Mouse (Mus musculus) liver, adult 2 months (tissue): ENCODE measurements around the gene Slc35e3. TPM values are rescaled to one million over a fixed set of nuclear protein-coding genes. Genes with fewer than 3 reads are reported as not detected.

ENCODE experiments used
- DNase-seq: peaks from one replicate; pipeline ENCODE4 v3.0.0-alpha.2; 2011; ENCODE audit warnings: low read depth, low spot score; ENCODE audit errors: extremely low read depth
- H3K27ac ChIP-seq: fragments of 200-500 bp; replicated peaks from 2 replicates; pipeline ENCODE4 v1.5.1; 2012; ENCODE audit warnings: low read depth, mild to moderate bottlenecking, control low read depth, inconsistent platforms, low read length; ENCODE audit not compliant: insufficient read depth
- H3K27me3 ChIP-seq: fragments of 200-500 bp; 2 replicates; pipeline ENCODE4 v1.6.1; 2012; ENCODE audit warnings: mild to moderate bottlenecking, moderate library complexity, low read length, inconsistent platforms; ENCODE audit not compliant: control insufficient read depth, insufficient read depth
- H3K36me3 ChIP-seq: fragments of 200-500 bp; 2 replicates; pipeline ENCODE4 v1.6.1; 2012; ENCODE audit warnings: low read length, inconsistent platforms; ENCODE audit not compliant: control insufficient read depth, insufficient read depth
- H3K4me1 ChIP-seq: fragments of 200-500 bp; 2 replicates; pipeline ENCODE4 v1.6.1; 2011; ENCODE audit warnings: low read length; ENCODE audit not compliant: control insufficient read depth, insufficient read depth
- H3K4me3 ChIP-seq: fragments of 200-500 bp; 2 replicates; pipeline ENCODE4 v1.5.1; 2011; ENCODE audit warnings: low read depth, mild to moderate bottlenecking, control low read depth, low read length, moderate library complexity; ENCODE audit not compliant: insufficient read depth
- H3K79me2 ChIP-seq: fragments of 200-500 bp; 2 replicates; pipeline ENCODE4 v1.6.1; 2012; ENCODE audit warnings: inconsistent platforms, mild to moderate bottlenecking, low read length, moderate library complexity; ENCODE audit not compliant: control insufficient read depth, insufficient read depth
- H3K9ac ChIP-seq: fragments of 200-500 bp; 2 replicates; pipeline ENCODE4 v1.6.1; 2012; ENCODE audit warnings: low read depth, mild to moderate bottlenecking, control low read depth, inconsistent platforms, low read length
- CTCF ChIP-seq: fragments of 200-500 bp; IDR thresholded peaks from 2 replicates; pipeline ENCODE4 v1.5.1; 2011; ENCODE audit warnings: low read depth, low read length, control low read depth
- POLR2A ChIP-seq: fragments of 200-500 bp; IDR thresholded peaks from 2 replicates; pipeline ENCODE4 v1.6.1; 2011; ENCODE audit warnings: low read length, control low read depth; ENCODE audit not compliant: insufficient read depth; ENCODE audit errors: extremely low read depth
- WGBS: fragments of 180-500 bp; shearing (Covaris S2); methylation state at CpG from one replicate; pipeline ENCODE4 v1.1.7; 2018; 5-methylcytosine and 5-hydroxymethylcytosine counted together
- polyA plus RNA-seq: library from polyadenylated mRNA; depleted of rRNA; stranded (reverse); fragments of >200 nt; gene quantifications from 2 replicates; pipeline ENCODE4 v1.2.3, GENCODE M21; 2012
- total RNA-seq: library from RNA; depleted of rRNA; stranded (reverse); fragments of >200 nt; gene quantifications from 2 replicates; pipeline ENCODE4 v1.2.3, GENCODE M21; 2014

The Slc35e3 gene
- total and polyA plus RNA-seq, 2 experiments = 4.1 to 7.1 TPM

DNA sequence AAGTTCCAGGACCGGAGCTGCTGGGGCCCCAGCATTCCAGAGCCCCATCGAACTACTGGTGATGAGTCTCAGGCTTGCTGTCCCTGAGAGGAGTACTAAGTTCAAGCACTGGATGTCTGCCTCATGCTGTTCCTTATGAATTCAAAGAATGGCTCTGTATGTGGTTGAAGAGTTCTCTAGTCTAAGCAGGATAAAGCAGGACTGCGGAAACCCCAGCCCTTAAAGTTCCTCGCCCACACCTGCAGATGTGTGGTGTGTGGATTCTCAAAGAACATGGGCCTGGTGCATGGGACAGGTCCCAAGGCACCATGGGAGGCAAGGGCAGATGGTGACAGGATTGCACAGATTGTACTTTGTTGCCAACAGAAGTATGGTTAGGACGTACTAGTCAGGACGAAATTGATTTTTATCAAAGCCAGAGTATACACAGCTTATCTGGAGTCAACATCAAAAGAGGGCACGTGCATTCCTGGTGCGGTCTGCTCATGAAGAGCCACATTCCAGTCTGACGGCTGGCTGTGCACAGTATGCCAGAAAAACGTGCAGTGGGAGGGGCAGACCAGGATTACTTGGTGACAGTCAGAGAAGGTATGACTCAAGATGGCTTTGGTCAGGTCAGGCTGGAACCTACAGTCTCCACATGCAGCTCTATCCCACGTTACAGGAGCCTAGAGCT lies 16.9 kb downstream of the Slc35e3 start:
- no peaks in the 10 kb centered on the region for H3K36me3 ChIP-seq
- no peaks in the 10 kb centered on the region for H3K79me2 ChIP-seq
- H3K9ac ChIP-seq = no peak overlapping the region
- DNase-seq = peak; percentile 88
- H3K27me3 ChIP-seq = no peaks in the 10 kb centered on the region
- H3K4me3 ChIP-seq = no peak overlapping the region
- TF ChIP-seq POLR2A (no peak), CTCF (no peak)
- peaks cover 13% of the 10 kb centered on the region for H3K4me1 ChIP-seq
- no peak overlapping the region for H3K27ac ChIP-seq
- 36% methylated on average over 11 of the region's 11 CpGs for WGBS

DNA sequence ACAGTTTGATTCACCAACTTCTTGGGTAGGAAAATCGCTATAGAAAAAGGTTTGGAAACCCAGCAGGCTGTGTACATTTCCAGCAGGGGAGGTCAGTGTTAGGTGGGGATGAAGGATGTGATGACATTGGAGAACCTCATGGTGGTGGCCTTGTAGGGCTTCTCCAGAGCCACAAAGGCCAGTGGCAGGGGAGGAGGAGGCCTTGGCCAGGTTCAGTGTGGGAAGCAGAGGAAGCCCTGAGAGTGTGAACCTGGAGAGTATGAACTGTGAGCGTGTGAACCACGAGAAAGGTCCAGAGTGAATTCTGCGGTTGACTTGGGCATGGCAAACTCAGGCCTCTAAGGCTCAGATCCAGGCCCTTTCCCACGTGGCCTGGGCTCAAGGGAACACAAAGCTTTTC lies 17.6 kb downstream of the Slc35e3 start:
- no peak overlapping the region for H3K27ac ChIP-seq
- no peaks in the 10 kb centered on the region for H3K27me3 ChIP-seq
- peaks cover 13% of the 10 kb centered on the region for H3K4me1 ChIP-seq
- H3K4me3 ChIP-seq = no peak overlapping the region
- no peak overlapping the region for H3K9ac ChIP-seq
- H3K36me3 ChIP-seq = no peaks in the 10 kb centered on the region
- no peaks in the 10 kb centered on the region for H3K79me2 ChIP-seq
- TF ChIP-seq POLR2A (no peak), CTCF (no peak)
- no peak for DNase-seq
- 90% methylated on average over 5 of the region's 5 CpGs for WGBS

DNA sequence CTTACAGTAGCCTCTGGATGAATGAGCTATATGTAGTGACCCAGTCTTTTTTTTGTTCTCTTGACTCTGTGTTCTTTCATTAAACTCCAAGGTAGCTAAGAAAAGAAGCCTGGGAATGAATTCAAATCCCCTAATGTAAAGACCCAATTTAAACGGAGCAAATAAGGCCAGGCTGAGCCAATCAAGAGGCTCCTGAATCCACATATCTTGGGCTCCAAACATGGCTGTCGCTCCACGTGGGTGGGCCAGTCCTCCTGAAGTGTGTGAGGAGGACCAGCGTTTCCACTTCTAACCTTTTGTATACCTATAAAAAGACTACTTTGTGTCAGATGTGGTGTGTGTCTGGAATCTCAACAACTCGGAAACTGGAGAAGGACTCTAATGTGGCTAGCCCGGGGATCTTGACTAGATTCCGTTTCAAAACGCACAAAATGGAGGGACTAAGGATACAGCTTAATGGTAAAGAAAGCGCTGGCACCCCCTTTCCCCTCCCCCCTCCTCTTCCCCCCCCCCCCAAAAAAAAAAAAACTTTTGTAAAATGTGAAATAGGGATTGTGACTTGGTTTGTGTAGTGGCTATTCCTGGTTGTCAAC lies 18.6 kb downstream of the Slc35e3 start:
- Histone ChIP-seq H3K4me1 (peaks cover 13% of the 10 kb centered on the region), H3K36me3 (no peaks in the 10 kb centered on the region), H3K27ac (no peak overlapping the region), H3K27me3 (no peaks in the 10 kb centered on the region), H3K79me2 (no peaks in the 10 kb centered on the region), H3K9ac (no peak overlapping the region), H3K4me3 (no peak overlapping the region)
- 91% methylated on average over 9 of the region's 9 CpGs for WGBS
- TF ChIP-seq POLR2A (no peak), CTCF (no peak)
- no peak for DNase-seq

DNA sequence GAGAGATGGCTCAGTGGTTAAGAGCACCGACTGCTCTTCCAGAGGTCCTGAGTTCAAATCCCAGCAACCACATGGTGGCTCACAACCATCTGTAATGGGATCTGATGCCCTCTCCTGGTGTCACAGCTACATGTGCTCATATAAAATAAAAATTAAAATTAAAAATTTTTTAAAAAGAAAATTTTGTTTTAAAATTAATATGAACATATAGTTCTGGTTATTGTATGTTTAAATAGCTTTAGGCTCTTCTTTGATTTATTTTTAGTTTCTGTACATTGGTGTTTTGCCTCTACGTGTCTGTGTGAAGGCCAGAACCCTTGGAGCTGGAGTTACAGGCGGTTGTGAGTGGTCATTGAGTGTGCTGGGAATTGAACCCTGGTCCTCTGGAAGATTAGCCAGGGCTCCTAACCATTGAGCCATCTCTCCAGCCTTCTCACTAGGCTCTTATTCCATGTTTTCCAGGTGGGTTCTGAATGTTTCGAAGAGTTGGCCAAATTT lies 19.2 kb downstream of the Slc35e3 start:
- DNase-seq = no peak
- Histone ChIP-seq H3K36me3 (no peaks in the 10 kb centered on the region), H3K9ac (no peak overlapping the region), H3K27ac (no peak overlapping the region), H3K79me2 (no peaks in the 10 kb centered on the region), H3K4me3 (no peak overlapping the region), H3K27me3 (no peaks in the 10 kb centered on the region), H3K4me1 (peaks cover 13% of the 10 kb centered on the region)
- WGBS = 94% methylated on average over 4 of the region's 4 CpGs
- no peak for TF ChIP-seq CTCF
- TF ChIP-seq POLR2A = no peak

DNA sequence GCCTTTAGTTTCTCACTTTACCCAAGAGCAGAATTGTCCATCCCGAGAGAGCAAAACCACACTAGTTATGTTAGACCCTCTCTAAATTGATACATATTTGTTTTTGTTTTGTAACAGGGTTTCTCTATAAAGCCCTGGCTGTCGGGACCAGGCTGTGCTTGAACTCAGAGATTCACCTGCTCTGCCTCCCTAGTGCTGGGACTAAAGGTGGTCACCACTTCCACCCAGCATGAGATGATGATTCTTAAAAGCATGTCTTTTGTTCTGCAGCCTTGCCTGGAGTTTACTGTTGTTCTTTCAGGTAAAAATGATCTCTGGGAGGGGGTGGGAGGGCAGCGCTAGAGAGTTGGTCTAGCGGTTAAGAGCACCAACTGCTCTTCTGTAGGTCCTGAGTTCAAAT lies 19.8 kb downstream of the Slc35e3 start:
- H3K9ac ChIP-seq = no peak overlapping the region
- H3K36me3 ChIP-seq = no peaks in the 10 kb centered on the region
- H3K4me3 ChIP-seq = no peak overlapping the region
- no peaks in the 10 kb centered on the region for H3K27me3 ChIP-seq
- no peaks in the 10 kb centered on the region for H3K79me2 ChIP-seq
- 86% methylated on average over 4 of the region's 4 CpGs for WGBS
- peaks cover 10% of the 10 kb centered on the region for H3K4me1 ChIP-seq
- H3K27ac ChIP-seq = no peak overlapping the region
- no peak for DNase-seq
- TF ChIP-seq POLR2A = no peak
- TF ChIP-seq CTCF = no peak

DNA sequence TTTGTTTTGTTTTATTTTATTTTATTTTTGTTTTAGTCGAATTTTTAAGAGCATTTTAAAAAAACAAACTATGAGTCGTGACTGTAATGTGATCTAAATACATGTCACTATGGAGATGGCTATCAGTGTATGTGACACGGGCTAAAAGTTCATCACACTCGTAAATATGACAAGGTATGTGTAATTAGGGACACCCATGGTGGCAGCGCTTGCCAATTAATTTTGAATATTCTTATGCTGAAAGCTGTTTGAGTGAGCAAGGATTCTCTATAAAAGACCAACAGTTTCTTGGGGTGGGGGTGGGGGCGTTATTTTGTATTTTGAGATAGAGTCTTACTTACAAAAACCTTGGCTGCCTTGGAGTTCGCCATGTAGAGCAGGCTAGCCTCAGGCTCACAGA lies 20.5 kb downstream of the Slc35e3 start:
- no peak overlapping the region for H3K27ac ChIP-seq
- 76% methylated on average over 7 of the region's 7 CpGs for WGBS
- no peak for TF ChIP-seq POLR2A
- TF ChIP-seq CTCF = no peak
- H3K9ac ChIP-seq = no peak overlapping the region
- no peaks in the 10 kb centered on the region for H3K79me2 ChIP-seq
- DNase-seq = no peak
- H3K4me1 ChIP-seq = peaks cover 10% of the 10 kb centered on the region
- no peak overlapping the region for H3K4me3 ChIP-seq
- H3K36me3 ChIP-seq = no peaks in the 10 kb centered on the region
- H3K27me3 ChIP-seq = no peaks in the 10 kb centered on the region
